Mouse (Mus musculus): ENCODE results near the gene Tgfbrap1. TPM values are rescaled to one million over a fixed set of nuclear protein-coding genes. Genes with fewer than 3 reads are reported as not detected.
"Not testable (repeated sequence)": the region's sequence is repeated elsewhere in the genome, so short reads cannot be mapped to it uniquely, and the experiment has no call there.

The Tgfbrap1 gene
- polyA plus RNA-seq, 2 experiments = 2.7 to 4.7 TPM

DNA sequence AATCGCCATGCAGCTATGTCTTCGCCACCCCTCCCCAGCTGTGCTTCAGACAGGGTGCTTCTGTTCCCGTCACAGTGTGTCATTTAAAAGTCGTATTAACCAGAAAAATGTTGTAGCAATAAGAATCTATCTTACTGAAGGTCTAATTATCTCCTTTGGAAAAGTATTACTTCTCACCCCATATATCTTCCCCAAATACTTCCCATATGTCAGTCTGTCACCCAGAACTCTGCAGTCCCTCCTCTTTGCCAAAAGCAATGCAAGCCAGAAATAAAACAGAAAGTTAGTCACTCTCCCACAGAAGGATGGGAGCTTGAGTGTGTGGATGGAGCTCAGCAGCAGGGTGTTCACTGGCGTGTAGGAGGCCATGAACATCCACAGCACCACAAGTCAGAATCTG, 38.9 kb upstream of the Tgfbrap1 start:
- Histone ChIP-seq H3K27me3 (ENCODE audit: control insufficient read depth, insufficient read depth, low read length) (no peaks in the 10 kb centered on the region), H3K9ac (replicated peaks) (no peak overlapping the region), H3K9me3 (ENCODE audit: control insufficient read depth, low read length) (no peaks in the 10 kb centered on the region), H3K4me3 (ENCODE audit: insufficient read depth in 1 of 2, low read depth in 2 of 2, low read length in 2 of 2) (no peak overlapping the region), H3K4me1 (replicated peaks; ENCODE audit: control insufficient read depth in 2 of 2, insufficient read depth in 2 of 2, low read length in 1 of 2) (no peaks in the 10 kb centered on the region), H3K36me3 (replicated peaks; ENCODE audit: control insufficient read depth, insufficient read depth, low read depth) (no peaks in the 10 kb centered on the region), H3K4me2 (ENCODE audit: low read depth) (no peak overlapping the region), H3K27ac (no peak overlapping the region)
- 73% methylated on average over 5 of the region's 5 CpGs for whole genome bisulfite sequencing (ENCODE audit: insufficient replicate concordance)
- ATAC-seq (ENCODE audit: insufficient read depth) (no peak), DNase-seq (ENCODE audit: low read depth in 3 of 3, low spot score in 3 of 3) (no peak)
- TF ChIP-seq EP300 (IDR thresholded peaks at IDR 0.05; ENCODE audit: low read depth) (no peak), CTCF (IDR thresholded peaks at IDR 0.05; ENCODE audit: low read depth) (no peak)

DNA sequence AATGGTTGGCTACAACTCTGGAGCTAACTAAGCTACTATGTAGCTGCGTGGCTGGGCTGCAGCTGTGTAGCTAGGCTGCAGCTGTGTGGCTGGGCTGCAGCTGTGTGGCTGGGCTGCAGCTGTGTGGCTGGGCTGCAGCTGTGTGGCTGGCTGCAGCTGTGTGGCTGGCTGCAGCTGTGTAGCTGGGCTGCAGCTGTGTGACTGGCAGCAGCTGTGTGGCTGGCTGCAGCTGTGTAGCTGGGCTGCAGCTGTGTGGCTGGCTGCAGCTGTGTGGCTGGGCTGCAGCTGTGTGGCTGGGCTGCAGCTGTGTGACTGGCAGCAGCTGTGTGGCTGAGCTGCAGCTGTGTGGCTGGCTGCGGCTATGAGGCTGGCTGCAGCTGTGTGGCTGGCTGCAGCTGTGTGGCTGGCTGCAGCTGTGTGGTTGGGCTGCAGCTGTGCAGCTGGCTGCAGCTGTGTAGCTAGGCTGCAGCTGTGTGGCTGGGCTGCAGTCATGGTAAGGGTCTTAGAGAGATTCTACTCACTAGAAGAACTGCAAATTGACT, 38.1 kb upstream of the Tgfbrap1 start:
- not testable (repeated sequence) for H3K36me3 ChIP-seq (replicated peaks; ENCODE audit: control insufficient read depth, insufficient read depth, low read depth); H3K4me3 ChIP-seq (ENCODE audit: insufficient read depth in 1 of 2, low read depth in 2 of 2, low read length in 2 of 2); H3K27me3 ChIP-seq (ENCODE audit: control insufficient read depth, insufficient read depth, low read length); DNase-seq (ENCODE audit: low read depth in 3 of 3, low spot score in 3 of 3); ATAC-seq (ENCODE audit: insufficient read depth); H3K4me2 ChIP-seq (ENCODE audit: low read depth); H3K4me1 ChIP-seq (replicated peaks; ENCODE audit: control insufficient read depth in 2 of 2, insufficient read depth in 2 of 2, low read length in 1 of 2); H3K9me3 ChIP-seq (ENCODE audit: control insufficient read depth, low read length); H3K9ac ChIP-seq (replicated peaks); H3K27ac ChIP-seq
- WGBS (ENCODE audit: insufficient replicate concordance) = 57% methylated on average over 2 of the region's 2 CpGs

DNA sequence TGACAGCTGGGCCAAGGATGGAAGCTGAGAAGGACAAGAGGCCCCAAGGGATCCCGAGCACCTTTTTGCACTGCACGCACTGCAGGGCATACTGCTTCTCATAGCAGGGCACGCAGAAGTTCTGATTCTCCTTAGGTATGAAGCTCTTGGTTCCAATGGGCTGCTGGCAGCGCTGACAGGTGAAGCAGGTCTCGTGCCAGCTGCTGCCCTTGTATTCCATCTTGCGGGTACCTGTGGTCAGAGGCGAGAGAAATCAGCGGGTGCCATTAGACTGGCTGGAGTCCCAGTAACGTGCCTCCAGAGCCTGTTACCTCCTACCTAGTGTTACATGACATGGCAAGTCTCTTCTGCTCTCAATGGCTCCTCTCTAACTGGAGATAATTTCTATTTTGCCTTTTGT, 33.2 kb upstream of the Tgfbrap1 start:
- WGBS (ENCODE audit: insufficient replicate concordance) = 73% methylated on average over 9 of the region's 9 CpGs
- Histone ChIP-seq H3K27me3 (ENCODE audit: control insufficient read depth, insufficient read depth, low read length) (no peaks in the 10 kb centered on the region), H3K4me1 (replicated peaks; ENCODE audit: control insufficient read depth in 2 of 2, insufficient read depth in 2 of 2, low read length in 1 of 2) (no peaks in the 10 kb centered on the region), H3K27ac (no peak overlapping the region), H3K4me3 (ENCODE audit: insufficient read depth in 1 of 2, low read depth in 2 of 2, low read length in 2 of 2) (no peak overlapping the region), H3K9me3 (ENCODE audit: control insufficient read depth, low read length) (no peaks in the 10 kb centered on the region), H3K4me2 (ENCODE audit: low read depth) (no peak overlapping the region), H3K9ac (replicated peaks) (no peak overlapping the region), H3K36me3 (replicated peaks; ENCODE audit: control insufficient read depth, insufficient read depth, low read depth) (no peaks in the 10 kb centered on the region)
- no peak for DNase-seq (ENCODE audit: low read depth in 3 of 3, low spot score in 3 of 3)
- ATAC-seq (ENCODE audit: insufficient read depth) = no peak
- no peak for TF ChIP-seq EP300 (IDR thresholded peaks at IDR 0.05; ENCODE audit: low read depth)
- no peak for TF ChIP-seq CTCF (IDR thresholded peaks at IDR 0.05; ENCODE audit: low read depth)

DNA sequence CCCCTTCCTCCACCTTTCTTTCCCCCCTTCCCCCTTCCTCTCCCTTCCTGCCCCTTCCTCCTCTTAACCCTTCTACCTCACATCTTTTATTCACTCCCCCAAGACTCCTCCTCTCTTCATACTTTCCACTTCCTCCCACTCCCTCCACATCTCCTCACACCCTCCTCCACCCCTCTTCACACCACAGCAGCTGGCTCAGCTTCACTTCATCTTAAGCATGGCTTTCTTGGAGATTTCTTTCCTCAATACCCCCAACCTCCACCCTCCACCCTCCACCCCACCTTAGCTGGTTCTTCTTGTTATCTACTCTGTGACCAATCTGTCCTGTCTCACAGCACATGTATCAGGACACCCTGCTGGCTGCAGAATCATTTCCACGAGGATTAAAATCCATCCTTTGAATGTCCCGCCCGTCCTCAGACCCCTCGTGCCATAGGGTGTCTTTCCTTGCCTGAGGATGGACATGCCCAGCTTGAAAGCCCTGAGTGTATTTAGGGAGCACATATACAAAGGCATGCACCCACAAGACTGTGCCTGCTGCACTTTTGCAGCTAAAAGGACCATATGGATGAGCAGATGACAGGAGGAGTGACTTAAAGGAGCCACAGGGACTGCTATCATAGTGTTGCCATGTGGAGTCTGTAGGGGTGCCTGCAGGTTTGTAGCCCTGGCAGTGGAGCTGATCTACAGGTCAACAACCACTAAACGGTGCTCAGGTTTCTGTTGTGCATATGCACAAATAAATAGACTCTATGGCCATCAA, 32.0 kb upstream of the Tgfbrap1 start:
- Histone ChIP-seq H3K36me3 (replicated peaks; ENCODE audit: control insufficient read depth, insufficient read depth, low read depth) (no peaks in the 10 kb centered on the region), H3K4me2 (ENCODE audit: low read depth) (no peak overlapping the region), H3K27me3 (ENCODE audit: control insufficient read depth, insufficient read depth, low read length) (no peaks in the 10 kb centered on the region), H3K4me3 (ENCODE audit: insufficient read depth in 1 of 2, low read depth in 2 of 2, low read length in 2 of 2) (no peak overlapping the region), H3K9me3 (ENCODE audit: control insufficient read depth, low read length) (no peaks in the 10 kb centered on the region), H3K4me1 (replicated peaks; ENCODE audit: control insufficient read depth in 2 of 2, insufficient read depth in 2 of 2, low read length in 1 of 2) (no peaks in the 10 kb centered on the region), H3K27ac (no peak overlapping the region), H3K9ac (replicated peaks) (no peak overlapping the region)
- no peak for DNase-seq (ENCODE audit: low read depth in 3 of 3, low spot score in 3 of 3)
- ATAC-seq (ENCODE audit: insufficient read depth) = no peak
- no peak for TF ChIP-seq CTCF (IDR thresholded peaks at IDR 0.05; ENCODE audit: low read depth)
- TF ChIP-seq EP300 (IDR thresholded peaks at IDR 0.05; ENCODE audit: low read depth) = no peak
- WGBS (ENCODE audit: insufficient replicate concordance) = 54% methylated on average over 5 of the region's 5 CpGs

DNA sequence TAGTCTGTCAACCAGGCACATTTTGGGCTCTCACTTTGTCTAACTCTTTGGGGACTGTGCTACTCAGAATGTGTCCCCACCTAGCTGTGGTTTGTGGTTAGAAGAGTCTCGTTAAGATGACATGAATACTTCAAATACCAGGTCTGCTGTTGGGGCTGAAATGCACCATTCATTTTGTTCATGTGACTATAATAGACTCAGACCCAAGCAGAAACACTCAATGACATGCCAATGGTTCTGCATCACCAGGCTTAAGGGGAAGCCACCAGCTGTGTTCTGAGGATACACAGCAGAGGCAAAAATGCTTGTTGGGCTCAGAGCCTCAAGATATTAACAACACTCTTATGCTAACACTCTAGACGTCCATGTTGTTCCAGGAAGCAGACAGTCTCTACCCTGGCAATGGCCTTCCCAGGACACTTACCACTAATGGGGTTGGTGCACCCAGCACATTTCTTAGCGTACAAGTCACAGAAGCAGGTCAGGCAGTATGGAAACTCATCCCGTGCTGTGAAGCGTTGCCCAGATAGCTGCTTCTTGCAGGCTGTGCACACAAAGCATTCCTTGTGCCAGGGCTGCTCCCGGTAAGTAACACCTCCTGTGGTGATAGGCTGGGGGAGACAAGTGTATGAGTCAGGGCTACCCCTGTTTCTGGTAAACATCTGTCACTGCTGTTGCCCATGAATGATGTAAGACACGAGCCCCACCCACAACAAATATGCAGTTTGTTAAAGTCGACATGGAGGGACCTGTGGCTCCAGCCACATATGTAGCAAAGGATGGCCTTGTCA, 29.6 kb upstream of the Tgfbrap1 start:
- no peak overlapping the region for H3K4me3 ChIP-seq (ENCODE audit: insufficient read depth in 1 of 2, low read depth in 2 of 2, low read length in 2 of 2)
- no peaks in the 10 kb centered on the region for H3K27me3 ChIP-seq (ENCODE audit: control insufficient read depth, insufficient read depth, low read length)
- ATAC-seq (ENCODE audit: insufficient read depth) = no peak
- H3K9ac ChIP-seq (replicated peaks) = no peak overlapping the region
- no peaks in the 10 kb centered on the region for H3K4me1 ChIP-seq (replicated peaks; ENCODE audit: control insufficient read depth in 2 of 2, insufficient read depth in 2 of 2, low read length in 1 of 2)
- H3K36me3 ChIP-seq (replicated peaks; ENCODE audit: control insufficient read depth, insufficient read depth, low read depth) = no peaks in the 10 kb centered on the region
- WGBS (ENCODE audit: insufficient replicate concordance) = 54% methylated on average over 8 of the region's 8 CpGs
- no peaks in the 10 kb centered on the region for H3K9me3 ChIP-seq (ENCODE audit: control insufficient read depth, low read length)
- TF ChIP-seq CTCF (IDR thresholded peaks at IDR 0.05; ENCODE audit: low read depth) = no peak
- TF ChIP-seq EP300 (IDR thresholded peaks at IDR 0.05; ENCODE audit: low read depth) = no peak
- H3K4me2 ChIP-seq (ENCODE audit: low read depth) = no peak overlapping the region
- no peak overlapping the region for H3K27ac ChIP-seq
- no peak for DNase-seq (ENCODE audit: low read depth in 3 of 3, low spot score in 3 of 3)
